Mouse (Mus musculus): ENCODE data around the gene Foxd1. TPM values are rescaled to one million over a fixed set of nuclear protein-coding genes. Genes with fewer than 3 reads are reported as not detected.

Foxd1 gene
- total and polyA plus RNA-seq, 2 experiments from 2014 or later, result 0.74 to 1.6 TPM

- H3K4me1 ChIP-seq (ENCODE audit: insufficient read depth, low read length), result no peaks in the 10 kb centered on the region
- DNase-seq (ENCODE audit: low spot score) (no peak), ATAC-seq (no peak)
- WGBS, result 52% methylated on average over 3 of the region's 3 CpGs
- no peak overlapping the region for H3K4me3 ChIP-seq (ENCODE audit: low read length)
- TF ChIP-seq CTCF (IDR thresholded peaks at IDR 0.05; ENCODE audit: low read depth), result no peak
- H3K27ac ChIP-seq, result no peak overlapping the region
- H3K36me3 ChIP-seq (ENCODE audit: insufficient read depth, low read length), result no peaks in the 10 kb centered on the region
- no peak overlapping the region for H3K9ac ChIP-seq (replicated peaks; ENCODE audit: low read length)
- peaks cover 24% of the 10 kb centered on the region for H3K27me3 ChIP-seq (ENCODE audit: insufficient read depth, low read length)
- no peaks in the 10 kb centered on the region for H3K9me3 ChIP-seq (ENCODE audit: low read length)
- no peak overlapping the region for H3K4me2 ChIP-seq (ENCODE audit: low read depth, low read length)
Measured at GRCm38 (mm10) chr13:98374979-98375378, 20.9 kb downstream of the Foxd1 start.

DNA sequence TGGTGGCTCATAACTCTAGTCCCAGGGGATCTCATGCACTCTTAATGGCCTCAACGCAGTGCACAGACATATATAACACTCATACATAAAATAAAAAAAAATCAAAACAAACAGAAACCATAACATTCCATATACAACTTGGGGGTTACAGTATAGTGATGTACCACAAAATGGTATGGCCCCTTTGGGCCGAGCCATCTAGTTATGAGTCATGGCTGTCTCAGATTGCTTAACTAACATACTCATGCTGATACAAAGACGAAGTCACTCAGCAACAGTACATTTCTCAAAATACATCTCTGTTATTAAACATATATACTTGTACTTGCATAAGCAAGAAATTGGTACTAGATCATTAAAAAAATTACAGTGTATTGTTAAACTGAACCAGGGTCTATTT lies 23.7 kb downstream of the Foxd1 start:
- H3K27ac ChIP-seq, result no peak overlapping the region
- H3K4me3 ChIP-seq (ENCODE audit: low read length), result no peak overlapping the region
- DNase-seq (ENCODE audit: low spot score) (no peak), ATAC-seq (no peak)
- H3K4me1 ChIP-seq (ENCODE audit: insufficient read depth, low read length), result no peaks in the 10 kb centered on the region
- no peaks in the 10 kb centered on the region; the same call in 1 of the 2 replicates for H3K27me3 ChIP-seq (ENCODE audit: insufficient read depth, low read length)
- TF ChIP-seq CTCF (IDR thresholded peaks at IDR 0.05; ENCODE audit: low read depth), result no peak
- H3K36me3 ChIP-seq (ENCODE audit: insufficient read depth, low read length), result no peaks in the 10 kb centered on the region
- H3K4me2 ChIP-seq (ENCODE audit: low read depth, low read length), result no peak overlapping the region
- no peak overlapping the region for H3K9ac ChIP-seq (replicated peaks; ENCODE audit: low read length)
- no peaks in the 10 kb centered on the region for H3K9me3 ChIP-seq (ENCODE audit: low read length)
- 95% methylated on average over 3 of the region's 3 CpGs for WGBS

DNA sequence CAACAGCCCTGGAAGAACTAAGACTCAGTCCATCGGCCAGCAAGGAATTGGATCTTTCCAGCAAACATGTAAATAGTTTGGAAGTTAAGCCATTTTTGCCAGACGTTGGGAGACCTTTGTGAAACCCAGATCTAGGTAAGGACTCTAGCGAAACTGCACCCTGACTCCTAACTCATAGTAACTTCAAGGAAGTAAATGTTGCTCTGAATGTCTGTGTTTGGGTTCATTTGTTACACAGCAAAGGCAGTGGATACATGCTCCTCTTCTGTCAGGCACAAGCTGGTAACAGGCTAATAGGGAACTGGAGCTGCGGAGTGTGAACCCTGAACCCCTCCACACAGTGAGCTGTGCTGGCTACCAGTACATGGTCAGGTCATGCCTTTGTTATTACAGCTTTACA lies 28.7 kb downstream of the Foxd1 start:
- H3K4me2 ChIP-seq (ENCODE audit: low read depth, low read length), result no peak overlapping the region
- TF ChIP-seq CTCF (IDR thresholded peaks at IDR 0.05; ENCODE audit: low read depth), result no peak
- H3K27ac ChIP-seq, result no peak overlapping the region
- DNase-seq (ENCODE audit: low spot score) (no peak), ATAC-seq (no peak)
- H3K27me3 ChIP-seq (ENCODE audit: insufficient read depth, low read length), result no peaks in the 10 kb centered on the region
- no peak overlapping the region for H3K9ac ChIP-seq (replicated peaks; ENCODE audit: low read length)
- WGBS, result 83% methylated on average over 4 of the region's 4 CpGs
- H3K36me3 ChIP-seq (ENCODE audit: insufficient read depth, low read length), result no peaks in the 10 kb centered on the region
- H3K9me3 ChIP-seq (ENCODE audit: low read length), result peaks cover 7% of the 10 kb centered on the region; the same call in 1 of the 2 replicates
- no peak overlapping the region for H3K4me3 ChIP-seq (ENCODE audit: low read length)
- no peaks in the 10 kb centered on the region for H3K4me1 ChIP-seq (ENCODE audit: insufficient read depth, low read length)

- no peaks in the 10 kb centered on the region for H3K4me1 ChIP-seq (ENCODE audit: insufficient read depth, low read length)
- no peak overlapping the region for H3K9ac ChIP-seq (replicated peaks; ENCODE audit: low read length)
- peaks cover 11% of the 10 kb centered on the region for H3K27me3 ChIP-seq (ENCODE audit: insufficient read depth, low read length)
- peaks cover 7% of the 10 kb centered on the region; the same call in 1 of the 2 replicates for H3K9me3 ChIP-seq (ENCODE audit: low read length)
- no peak overlapping the region for H3K4me3 ChIP-seq (ENCODE audit: low read length)
- no peak overlapping the region for H3K27ac ChIP-seq
- WGBS, result 62% methylated on average over 16 of the region's 16 CpGs
- no peak for TF ChIP-seq CTCF (IDR thresholded peaks at IDR 0.05; ENCODE audit: low read depth)
- no peak overlapping the region for H3K4me2 ChIP-seq (ENCODE audit: low read depth, low read length)
- DNase-seq (ENCODE audit: low spot score) (no peak), ATAC-seq (no peak)
- no peaks in the 10 kb centered on the region for H3K36me3 ChIP-seq (ENCODE audit: insufficient read depth, low read length)
Measured at GRCm38 (mm10) chr13:98383911-98384498, 30.0 kb downstream of the Foxd1 start.

GRCm38 (mm10) chr13:98385877-98386276 lies 31.8 kb downstream of the Foxd1 start:
- H3K4me1 ChIP-seq (ENCODE audit: insufficient read depth, low read length), result no peaks in the 10 kb centered on the region
- peaks cover 7% of the 10 kb centered on the region; the same call in 1 of the 2 replicates for H3K9me3 ChIP-seq (ENCODE audit: low read length)
- TF ChIP-seq CTCF (IDR thresholded peaks at IDR 0.05; ENCODE audit: low read depth), result no peak
- no peak overlapping the region for H3K9ac ChIP-seq (replicated peaks; ENCODE audit: low read length)
- 74% methylated on average over 2 of the region's 2 CpGs for WGBS
- H3K27me3 ChIP-seq (ENCODE audit: insufficient read depth, low read length), result peaks cover 27% of the 10 kb centered on the region
- H3K4me2 ChIP-seq (ENCODE audit: low read depth, low read length), result no peak overlapping the region
- no peak overlapping the region for H3K27ac ChIP-seq
- no peaks in the 10 kb centered on the region for H3K36me3 ChIP-seq (ENCODE audit: insufficient read depth, low read length)
- ATAC-seq (no peak), DNase-seq (ENCODE audit: low spot score) (no peak)
- no peak overlapping the region for H3K4me3 ChIP-seq (ENCODE audit: low read length)

DNA sequence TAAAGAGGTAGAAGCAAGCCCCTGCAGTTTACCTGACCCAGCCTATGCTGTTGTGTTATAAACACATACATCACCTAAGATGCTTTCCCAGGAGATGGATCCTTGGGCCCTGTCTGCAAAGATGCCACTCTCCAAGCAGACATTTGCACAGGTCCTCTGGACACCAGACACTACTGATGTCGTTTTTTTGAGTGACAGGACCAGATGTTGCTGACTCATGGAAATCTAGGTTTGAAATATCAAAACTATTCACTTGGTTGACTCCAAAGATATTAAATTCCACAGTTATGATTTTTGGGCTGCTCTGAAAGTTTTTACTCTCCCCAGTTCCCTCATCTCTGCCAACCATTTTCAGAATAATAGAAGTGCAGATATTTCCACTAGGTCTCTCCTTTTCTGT lies 35.0 kb downstream of the Foxd1 start:
- Histone ChIP-seq H3K4me1 (ENCODE audit: insufficient read depth, low read length) (peaks cover 5% of the 10 kb centered on the region; the same call in 1 of the 2 replicates), H3K27me3 (ENCODE audit: insufficient read depth, low read length) (peaks cover 42% of the 10 kb centered on the region), H3K4me3 (ENCODE audit: low read length) (no peak overlapping the region), H3K4me2 (ENCODE audit: low read depth, low read length) (no peak overlapping the region), H3K9me3 (ENCODE audit: low read length) (peaks cover 7% of the 10 kb centered on the region; the same call in 1 of the 2 replicates), H3K27ac (no peak overlapping the region), H3K9ac (replicated peaks; ENCODE audit: low read length) (no peak overlapping the region), H3K36me3 (ENCODE audit: insufficient read depth, low read length) (no peaks in the 10 kb centered on the region)
- no peak for TF ChIP-seq CTCF (IDR thresholded peaks at IDR 0.05; ENCODE audit: low read depth)
- DNase-seq (ENCODE audit: low spot score) (no peak), ATAC-seq (no peak)
- 51% methylated on average over 1 of the region's 1 CpGs for WGBS

DNA sequence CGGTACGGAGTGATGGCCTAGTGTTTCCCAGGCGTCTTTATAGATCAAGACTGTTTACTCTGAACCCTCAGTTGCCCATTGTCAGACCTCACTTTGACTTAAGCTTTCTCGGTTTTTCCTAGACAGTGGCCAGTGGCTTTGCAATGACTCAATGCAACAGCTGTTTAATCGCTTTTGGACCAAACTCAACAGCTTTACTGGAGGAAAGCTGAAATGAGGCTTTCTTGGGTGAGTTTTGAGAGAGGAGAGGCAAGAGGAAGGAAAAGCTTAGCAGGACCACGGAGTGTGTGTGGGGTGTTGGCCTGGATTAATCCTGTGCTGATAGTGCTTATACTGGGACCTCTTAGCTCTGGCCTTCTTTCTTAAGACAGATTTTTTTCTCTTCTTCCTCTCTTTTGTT lies 36.3 kb downstream of the Foxd1 start:
- WGBS, result 16% methylated on average over 6 of the region's 6 CpGs
- peaks cover 5% of the 10 kb centered on the region; the same call in 1 of the 2 replicates for H3K4me1 ChIP-seq (ENCODE audit: insufficient read depth, low read length)
- no peak for ATAC-seq
- peak overlapping the region; percentile 84 for H3K4me2 ChIP-seq (ENCODE audit: low read depth, low read length)
- H3K36me3 ChIP-seq (ENCODE audit: insufficient read depth, low read length), result no peaks in the 10 kb centered on the region
- H3K27ac ChIP-seq, result no peak overlapping the region
- TF ChIP-seq CTCF (IDR thresholded peaks at IDR 0.05; ENCODE audit: low read depth), result no peak
- no peak for DNase-seq (ENCODE audit: low spot score)
- H3K4me3 ChIP-seq (ENCODE audit: low read length), result peak overlapping the region; percentile 45
- H3K9ac ChIP-seq (replicated peaks; ENCODE audit: low read length), result no peak overlapping the region
- peaks cover 48% of the 10 kb centered on the region for H3K27me3 ChIP-seq (ENCODE audit: insufficient read depth, low read length)
- H3K9me3 ChIP-seq (ENCODE audit: low read length), result peaks cover 7% of the 10 kb centered on the region; the same call in 1 of the 2 replicates

All from hindbrain, postnatal 0 days (tissue).